Mouse (Mus musculus): ENCODE results near the gene Ahnak.

- no peak for TF ChIP-seq CTCF (conservative IDR thresholded peaks at IDR 0.05; ENCODE audit: insufficient read depth, insufficient read length, low read depth, low read length)
- TF ChIP-seq POLR2A (IDR thresholded peaks at IDR 0.05; ENCODE audit: low read depth, low read length): no peak
Observed at GRCm38 (mm10) chr19:9065621-9066561, 76.8 kb downstream of the Ahnak start.
